Mouse (Mus musculus): ENCODE measurements around the gene Gm11555. TPM values are rescaled to one million over a fixed set of nuclear protein-coding genes. Genes with fewer than 3 reads are reported as not detected.
"Not testable (repeated sequence)": the region's sequence is repeated elsewhere in the genome, so short reads cannot be mapped to it uniquely, and the experiment has no call there.

The Gm11555 gene
- polyA plus RNA-seq (2012; rRNA removed): not detected in 2 replicates

DNA sequence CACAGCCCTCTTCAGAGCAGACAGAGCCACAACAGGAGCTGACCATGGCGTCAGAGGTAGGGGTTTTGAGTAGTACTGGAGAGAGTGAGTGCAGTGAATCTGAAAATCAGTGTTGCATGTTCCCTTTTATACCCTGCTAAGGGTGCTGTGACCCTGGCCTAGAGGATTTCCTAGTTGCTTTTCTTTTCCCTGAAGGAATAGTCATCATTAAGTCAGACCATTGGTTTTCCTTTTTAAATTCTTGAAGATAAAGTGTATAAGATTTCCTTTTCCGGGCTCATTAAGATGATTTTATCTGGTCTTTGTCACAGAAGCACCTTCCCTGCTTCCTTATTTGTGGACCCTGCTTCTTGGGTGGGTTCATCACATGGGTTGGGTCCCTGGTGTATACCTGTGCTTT is at the start of gene Gm11555:
Gene Gm11555, minus strand, starts transcription at position 101 of the 400 bp plus-strand sequence.
- TF ChIP-seq POLR2A (IDR thresholded peaks at IDR 0.05; ENCODE audit: low read depth, low read length) (no peak), CTCF (IDR thresholded peaks at IDR 0.05; ENCODE audit: extremely low read depth, insufficient read depth, insufficient read length, insufficient replicate concordance) (no peak)
- no peaks in the 10 kb centered on the region for H3K27me3 ChIP-seq (ENCODE audit: control insufficient read depth, insufficient read depth, low read length)

DNA sequence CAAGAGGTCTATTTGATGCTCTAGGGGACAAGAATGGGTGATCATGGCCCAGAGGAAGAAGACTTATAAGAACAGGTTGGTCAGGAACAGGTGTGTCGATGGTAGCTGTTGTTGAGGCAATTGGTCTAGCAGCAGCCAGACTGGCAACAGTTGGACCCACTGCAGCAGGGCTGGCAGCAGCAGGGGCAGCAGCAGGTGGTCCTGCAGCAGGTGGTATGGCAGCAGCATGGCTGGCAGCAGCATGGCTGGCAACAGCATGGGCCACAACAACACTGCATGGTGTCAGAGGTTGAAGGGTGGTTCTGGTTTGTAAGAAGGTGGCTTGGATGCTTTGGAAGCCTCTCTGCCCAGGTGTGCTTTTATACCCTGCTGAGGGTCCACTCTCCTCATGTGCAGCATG is 40.4 kb upstream of the Gm11555 start, which contains the start of gene Gm14190:
Gene Gm14190, minus strand, starts transcription at position 278 of the 400 bp plus-strand sequence.
- H3K36me3 ChIP-seq (ENCODE audit: control insufficient read depth, insufficient read depth, low read length): no peaks in the 10 kb centered on the region
- no peak for DNase-seq (ENCODE audit: low read depth in 1 of 2, low spot score in 2 of 2)
- no peak within 1 kb of the TSS for H3K27ac ChIP-seq (ENCODE audit: insufficient read depth, low read length)
- no peaks in the 10 kb centered on the region for H3K27me3 ChIP-seq (ENCODE audit: control insufficient read depth, insufficient read depth, low read length)
- H3K4me1 ChIP-seq (ENCODE audit: control insufficient read depth, insufficient read depth, insufficient read length): no peaks in the 10 kb centered on the region
- TF ChIP-seq POLR2A (IDR thresholded peaks at IDR 0.05; ENCODE audit: low read depth, low read length) (no peak), CTCF (IDR thresholded peaks at IDR 0.05; ENCODE audit: extremely low read depth, insufficient read depth, insufficient read length, insufficient replicate concordance) (no peak)
- 96% methylated on average over 1 of the region's 1 CpGs for WGBS
- H3K4me3 ChIP-seq (ENCODE audit: extremely low read depth, insufficient read depth, insufficient read length): no peak within 1 kb of the TSS

More for the DNA sequence above, at the start of gene Gm11555:
- Histone ChIP-seq H3K36me3 (ENCODE audit: control insufficient read depth, insufficient read depth, low read length) (no peaks in the 10 kb centered on the region), H3K4me3 (ENCODE audit: extremely low read depth, insufficient read depth, insufficient read length) (no peak within 1 kb of the TSS), H3K4me1 (ENCODE audit: control insufficient read depth, insufficient read depth, insufficient read length) (no peaks in the 10 kb centered on the region), H3K27ac (ENCODE audit: insufficient read depth, low read length) (no peak within 1 kb of the TSS)
- WGBS: 72% methylated on average over 2 of the region's 2 CpGs
- DNase-seq (ENCODE audit: low read depth in 1 of 2, low spot score in 2 of 2): no peak

DNA sequence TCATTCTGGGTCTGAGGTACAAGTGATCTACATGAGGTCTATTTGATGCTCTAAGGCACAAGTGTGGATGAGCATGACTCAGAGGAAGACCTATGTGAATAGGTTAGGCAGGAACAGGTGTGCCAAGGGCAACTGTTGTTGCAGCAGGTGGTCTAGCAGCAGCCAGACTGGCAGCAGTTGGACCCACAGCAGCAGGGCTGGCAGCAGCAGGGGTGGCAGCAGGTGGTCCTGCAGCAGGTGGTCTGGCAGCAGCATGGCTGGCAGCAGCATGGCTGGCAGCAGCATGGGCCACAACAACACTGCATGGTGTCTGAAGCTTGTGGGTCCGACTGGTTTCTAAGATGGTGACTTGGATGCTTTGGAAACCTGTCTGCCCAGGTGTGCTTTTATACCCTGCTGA is 35.2 kb upstream of the Gm11555 start:
- not testable (repeated sequence) for H3K27me3 ChIP-seq (ENCODE audit: control insufficient read depth, insufficient read depth, low read length); H3K4me3 ChIP-seq (ENCODE audit: extremely low read depth, insufficient read depth, insufficient read length)
- 86% methylated on average over 1 of the region's 1 CpGs for WGBS

DNA sequence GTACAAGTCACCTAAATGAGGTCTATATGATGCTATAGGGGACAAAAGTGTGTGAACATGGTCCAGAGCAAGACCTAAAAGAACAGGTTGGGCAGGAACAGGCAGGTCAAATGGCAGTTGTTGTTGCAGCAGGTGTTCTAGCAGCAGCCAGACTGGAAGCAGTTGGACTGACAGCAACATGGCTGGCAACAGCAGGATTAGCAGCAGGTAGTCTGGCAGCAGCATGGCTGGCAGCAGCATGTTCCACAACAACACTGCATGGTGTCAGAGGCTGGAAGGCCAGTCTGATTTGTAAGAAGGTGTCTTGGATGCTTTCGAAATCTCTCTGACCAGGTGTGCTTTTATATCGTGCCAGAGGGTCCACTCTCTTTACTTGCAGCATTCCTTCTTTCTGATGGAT is 33.4 kb upstream of the Gm11555 start:
- Histone ChIP-seq H3K4me3 (ENCODE audit: extremely low read depth, insufficient read depth, insufficient read length) (no peak overlapping the region), H3K36me3 (ENCODE audit: control insufficient read depth, insufficient read depth, low read length) (no peaks in the 10 kb centered on the region), H3K27me3 (ENCODE audit: control insufficient read depth, insufficient read depth, low read length) (no peaks in the 10 kb centered on the region), H3K4me1 (ENCODE audit: control insufficient read depth, insufficient read depth, insufficient read length) (no peaks in the 10 kb centered on the region), H3K27ac (ENCODE audit: insufficient read depth, low read length) (no peak overlapping the region)
- no peak for DNase-seq (ENCODE audit: low read depth in 1 of 2, low spot score in 2 of 2)
- TF ChIP-seq CTCF (IDR thresholded peaks at IDR 0.05; ENCODE audit: extremely low read depth, insufficient read depth, insufficient read length, insufficient replicate concordance): no peak
- TF ChIP-seq POLR2A (IDR thresholded peaks at IDR 0.05; ENCODE audit: low read depth, low read length): no peak
- WGBS: 81% methylated on average over 2 of the region's 2 CpGs

More for the DNA sequence above, 35.2 kb upstream of the Gm11555 start:
- H3K27ac ChIP-seq (ENCODE audit: insufficient read depth, low read length); H3K36me3 ChIP-seq (ENCODE audit: control insufficient read depth, insufficient read depth, low read length); DNase-seq (ENCODE audit: low read depth in 1 of 2, low spot score in 2 of 2); H3K4me1 ChIP-seq (ENCODE audit: control insufficient read depth, insufficient read depth, insufficient read length): not testable (repeated sequence)

DNA sequence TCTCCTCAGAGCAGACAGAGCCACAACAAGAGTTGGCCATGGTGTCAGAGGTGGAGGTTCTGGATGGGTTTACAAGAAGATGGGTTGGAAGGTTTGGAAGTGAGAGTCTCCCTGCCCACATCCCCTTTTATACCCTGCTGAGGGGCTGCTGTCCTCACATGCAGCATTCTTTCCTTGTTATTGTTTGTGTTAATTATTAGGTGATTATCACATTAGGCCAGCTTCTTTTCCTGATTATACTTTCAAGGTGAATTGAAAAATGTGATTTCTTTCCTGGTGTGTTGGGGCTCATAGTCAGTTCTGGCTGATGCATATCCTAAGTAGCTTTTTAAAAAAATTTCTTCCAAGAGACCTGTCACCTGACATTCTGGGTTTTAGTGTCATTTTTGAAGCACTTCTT is 15.8 kb upstream of the Gm11555 start, which contains the start of gene Krtap4-6:
Gene Krtap4-6, minus strand, starts transcription at position 101 of the 400 bp plus-strand sequence.
- Histone ChIP-seq H3K27me3 (ENCODE audit: control insufficient read depth, insufficient read depth, low read length) (no peaks in the 10 kb centered on the region), H3K36me3 (ENCODE audit: control insufficient read depth, insufficient read depth, low read length) (no peaks in the 10 kb centered on the region), H3K4me1 (ENCODE audit: control insufficient read depth, insufficient read depth, insufficient read length) (no peaks in the 10 kb centered on the region), H3K4me3 (ENCODE audit: extremely low read depth, insufficient read depth, insufficient read length) (no peak within 1 kb of the TSS), H3K27ac (ENCODE audit: insufficient read depth, low read length) (no peak within 1 kb of the TSS)
- DNase-seq (ENCODE audit: low read depth in 1 of 2, low spot score in 2 of 2): no peak
- TF ChIP-seq CTCF (IDR thresholded peaks at IDR 0.05; ENCODE audit: extremely low read depth, insufficient read depth, insufficient read length, insufficient replicate concordance): no peak
- TF ChIP-seq POLR2A (IDR thresholded peaks at IDR 0.05; ENCODE audit: low read depth, low read length): no peak

DNA sequence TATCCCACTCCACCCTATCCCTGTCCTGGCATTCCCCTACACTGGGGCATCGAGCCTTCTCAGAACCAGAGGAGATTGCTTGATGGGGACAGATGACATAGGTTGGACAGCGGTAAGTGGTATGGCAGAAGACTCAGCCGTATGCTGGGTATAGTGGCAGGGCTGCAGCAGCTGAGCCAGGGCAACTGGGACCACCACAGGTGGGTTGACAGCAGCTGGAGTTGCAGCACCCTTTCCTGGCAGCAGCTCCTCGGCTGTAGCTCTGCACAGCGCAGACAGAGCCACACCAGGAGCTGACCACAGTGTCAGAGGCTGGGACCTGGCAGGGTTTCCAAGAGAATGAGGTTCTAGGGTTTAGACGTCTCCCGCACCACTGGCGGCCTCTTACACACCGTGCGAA is 12.8 kb upstream of the Gm11555 start:
- DNase-seq (ENCODE audit: low read depth in 1 of 2, low spot score in 2 of 2): no peak
- Histone ChIP-seq H3K4me1 (ENCODE audit: control insufficient read depth, insufficient read depth, insufficient read length) (no peaks in the 10 kb centered on the region), H3K27me3 (ENCODE audit: control insufficient read depth, insufficient read depth, low read length) (no peaks in the 10 kb centered on the region), H3K27ac (ENCODE audit: insufficient read depth, low read length) (no peak overlapping the region), H3K4me3 (ENCODE audit: extremely low read depth, insufficient read depth, insufficient read length) (no peak overlapping the region), H3K36me3 (ENCODE audit: control insufficient read depth, insufficient read depth, low read length) (no peaks in the 10 kb centered on the region)
- 84% methylated on average over 10 of the region's 10 CpGs for WGBS
- TF ChIP-seq POLR2A (IDR thresholded peaks at IDR 0.05; ENCODE audit: low read depth, low read length): no peak
- TF ChIP-seq CTCF (IDR thresholded peaks at IDR 0.05; ENCODE audit: extremely low read depth, insufficient read depth, insufficient read length, insufficient replicate concordance): no peak

DNA sequence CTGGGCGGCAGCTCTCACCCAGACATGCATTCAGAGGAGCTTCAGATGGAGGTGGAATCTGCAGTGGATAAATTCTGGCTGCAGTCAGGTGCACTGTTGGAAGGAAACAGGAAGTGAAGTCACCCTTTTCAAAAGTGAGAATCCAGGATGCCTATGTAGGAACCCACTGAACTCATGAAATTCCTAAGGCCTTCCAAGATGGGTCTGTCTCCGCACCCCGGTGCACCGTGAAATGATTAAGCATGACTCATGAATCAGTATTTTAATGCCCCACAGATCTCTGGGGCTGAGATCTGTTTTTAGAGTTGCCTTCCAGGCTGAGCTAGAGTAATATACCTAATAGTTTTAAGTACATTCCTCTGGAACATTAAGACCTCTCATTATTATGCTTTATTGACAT is 9.2 kb upstream of the Gm11555 start:
- WGBS: 93% methylated on average over 4 of the region's 4 CpGs
- no peak for TF ChIP-seq POLR2A (IDR thresholded peaks at IDR 0.05; ENCODE audit: low read depth, low read length)
- no peak for TF ChIP-seq CTCF (IDR thresholded peaks at IDR 0.05; ENCODE audit: extremely low read depth, insufficient read depth, insufficient read length, insufficient replicate concordance)
- Histone ChIP-seq H3K27me3 (ENCODE audit: control insufficient read depth, insufficient read depth, low read length) (no peaks in the 10 kb centered on the region), H3K4me1 (ENCODE audit: control insufficient read depth, insufficient read depth, insufficient read length) (no peaks in the 10 kb centered on the region), H3K27ac (ENCODE audit: insufficient read depth, low read length) (no peak overlapping the region), H3K4me3 (ENCODE audit: extremely low read depth, insufficient read depth, insufficient read length) (no peak overlapping the region), H3K36me3 (ENCODE audit: control insufficient read depth, insufficient read depth, low read length) (no peaks in the 10 kb centered on the region)
- DNase-seq (ENCODE audit: low read depth in 1 of 2, low spot score in 2 of 2): no peak

DNA sequence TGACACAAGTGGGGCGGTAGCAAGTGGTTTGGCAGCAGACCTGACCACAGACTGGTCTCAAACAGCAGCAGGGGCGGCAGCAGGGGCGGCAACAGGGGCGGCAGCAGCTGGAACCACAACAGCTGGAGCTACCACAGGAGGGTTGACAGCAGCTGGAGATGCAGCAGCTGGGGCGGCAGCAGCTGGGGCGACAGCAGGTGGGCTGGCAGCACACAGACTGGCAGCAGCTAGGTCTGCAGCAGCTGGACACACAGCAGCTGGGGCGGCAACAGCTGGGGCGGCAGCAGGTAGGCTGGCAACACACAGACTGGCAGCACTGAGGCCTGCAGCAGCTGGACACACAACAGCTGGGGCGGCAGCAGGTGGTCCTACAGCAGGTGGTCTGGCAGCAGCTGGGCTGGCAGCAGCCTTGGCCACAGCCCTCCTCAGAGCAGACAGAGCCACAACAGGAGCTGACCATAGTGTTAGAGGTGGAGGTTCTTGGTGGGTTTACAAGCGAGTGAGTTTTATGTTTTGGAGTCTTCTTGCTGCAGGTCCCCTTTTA is 8.5 kb upstream of the Gm11555 start, which contains the start of gene Gm11563:
Gene Gm11563, minus strand, starts transcription at position 494 of the 544 bp plus-strand sequence.
- not testable (repeated sequence) for H3K4me3 ChIP-seq (ENCODE audit: extremely low read depth, insufficient read depth, insufficient read length); H3K36me3 ChIP-seq (ENCODE audit: control insufficient read depth, insufficient read depth, low read length); H3K4me1 ChIP-seq (ENCODE audit: control insufficient read depth, insufficient read depth, insufficient read length); H3K27ac ChIP-seq (ENCODE audit: insufficient read depth, low read length); DNase-seq (ENCODE audit: low read depth in 1 of 2, low spot score in 2 of 2); H3K27me3 ChIP-seq (ENCODE audit: control insufficient read depth, insufficient read depth, low read length)
- 51% methylated on average over 10 of the region's 10 CpGs for WGBS

Measured in spleen, adult 2 months (tissue).